Mouse (Mus musculus): ENCODE data around the gene Foxred2.

Gene Foxred2

GRCm38 (mm10) chr15:77945711-77946110, 10.8 kb downstream of the Foxred2 start:
- peak; percentile 81 for DNase-seq

DNA sequence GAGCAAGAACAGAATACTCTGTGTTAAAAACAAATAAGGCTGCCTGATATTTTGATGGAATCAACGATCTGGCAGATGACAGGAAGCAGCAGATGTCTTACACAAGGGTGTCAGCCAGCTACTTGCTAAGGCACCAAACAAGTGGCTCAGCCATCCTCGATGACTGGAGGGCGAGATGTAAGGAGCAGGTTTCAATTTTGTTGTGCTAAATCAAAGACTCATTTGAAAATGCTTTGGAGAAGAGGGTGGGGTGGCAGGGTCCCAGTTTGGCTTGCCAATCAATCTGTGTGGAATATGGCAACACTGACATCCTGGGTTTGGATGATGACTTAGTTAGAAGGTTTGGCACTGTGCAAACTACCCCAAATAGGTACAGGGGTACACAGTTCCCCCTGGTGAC, 15.0 kb downstream of the Foxred2 start:
- no peak for DNase-seq

DNA sequence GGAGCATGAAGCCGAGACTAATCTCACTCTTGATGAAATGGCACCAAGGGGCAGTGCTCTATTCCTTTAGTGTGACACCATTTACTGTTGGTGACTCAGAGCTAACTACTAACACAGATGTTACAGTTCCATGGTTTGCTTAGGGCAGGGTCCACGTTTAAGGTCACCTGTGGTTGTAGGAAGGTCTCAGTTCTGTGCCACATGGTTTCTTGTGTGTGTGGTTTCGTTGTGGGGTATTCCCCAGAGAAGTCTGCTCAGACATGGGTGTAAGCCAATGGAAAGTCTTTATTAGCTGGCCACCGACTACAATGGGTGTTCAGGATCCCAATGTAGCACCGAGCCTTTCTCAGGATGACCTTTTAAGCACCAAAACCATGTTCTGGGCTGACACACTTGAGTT, 18.0 kb downstream of the Foxred2 start:
- DNase-seq, result no peak

DNA sequence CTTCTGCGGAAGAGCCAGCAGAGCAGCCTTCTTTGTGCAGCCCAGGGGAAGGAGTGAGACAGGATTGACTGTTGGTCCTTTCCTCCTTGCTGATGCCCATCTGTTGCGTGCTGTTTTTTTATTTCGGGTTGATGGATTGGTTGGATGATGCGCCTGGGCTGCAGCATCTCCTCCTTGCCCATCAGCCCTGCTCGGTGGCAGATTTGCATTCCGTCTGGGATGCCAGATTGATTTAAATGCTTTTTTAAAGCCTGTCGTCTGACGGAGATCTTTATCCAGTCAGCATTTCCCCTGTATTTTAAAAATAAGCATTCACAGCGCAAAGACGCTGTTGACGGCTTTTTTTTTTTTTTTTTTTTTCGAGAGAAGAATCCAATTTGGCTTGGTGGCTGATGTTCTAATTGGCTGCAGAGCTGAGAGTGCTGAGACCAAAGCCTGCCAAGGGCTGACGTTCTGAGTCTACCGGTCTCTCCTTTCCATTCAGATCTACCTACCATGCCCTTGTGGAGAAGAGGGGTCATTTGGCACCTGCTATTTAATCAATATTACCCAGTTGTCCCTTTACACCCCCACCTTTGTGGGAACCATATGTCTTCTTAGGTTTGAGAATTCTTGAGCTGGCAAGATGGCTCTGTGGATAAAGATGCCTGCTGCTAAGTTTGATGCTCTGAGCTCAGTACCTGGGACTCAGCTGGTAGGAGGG, 20.7 kb downstream of the Foxred2 start:
- no peak for DNase-seq

DNA sequence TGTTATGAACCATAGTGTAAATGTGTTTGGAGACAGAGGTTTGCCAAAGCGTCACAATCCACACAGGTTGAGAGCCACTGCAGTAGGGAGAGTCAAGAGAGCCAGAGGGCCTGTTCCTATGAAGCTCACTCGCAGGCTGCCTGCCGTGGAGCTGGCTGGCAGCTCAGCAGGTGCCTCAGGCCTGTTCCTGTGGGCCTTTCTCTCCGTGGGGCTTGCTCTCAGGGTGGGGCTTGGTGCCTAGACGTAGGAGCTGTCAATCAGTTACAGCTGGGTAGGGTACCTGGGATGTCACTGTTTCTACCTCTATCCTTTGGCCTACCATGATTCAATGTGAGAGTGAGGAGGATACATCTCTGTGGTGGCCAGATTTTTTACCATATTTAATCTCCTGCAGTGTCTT, 21.6 kb downstream of the Foxred2 start:
- DNase-seq, result no peak

- DNase-seq, result no peak
Observed at GRCm38 (mm10) chr15:77934326-77934725, 22.2 kb downstream of the Foxred2 start.

GRCm38 (mm10) chr15:77933770-77934169, 22.8 kb downstream of the Foxred2 start:
- DNase-seq, result peak; percentile 99

GRCm38 (mm10) chr15:77933222-77933621, 23.3 kb downstream of the Foxred2 start:
- DNase-seq, result no peak

DNA sequence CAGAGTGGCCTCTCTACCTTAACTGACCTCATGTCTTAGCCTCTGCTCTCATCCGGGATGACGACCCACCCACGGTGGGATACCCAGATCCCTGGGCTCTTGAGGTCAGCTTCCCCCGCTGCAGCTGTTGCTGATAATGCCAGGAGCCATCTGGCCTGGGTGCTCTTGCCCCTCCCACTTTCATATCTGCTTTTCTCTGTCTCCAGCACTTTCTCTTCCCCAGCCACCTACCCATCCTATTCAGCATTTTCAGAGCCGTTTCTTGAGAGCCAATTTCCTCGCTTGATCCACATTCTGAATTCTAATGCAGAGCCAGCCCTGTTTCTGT, 24.9 kb downstream of the Foxred2 start:
- no peak for DNase-seq

DNA sequence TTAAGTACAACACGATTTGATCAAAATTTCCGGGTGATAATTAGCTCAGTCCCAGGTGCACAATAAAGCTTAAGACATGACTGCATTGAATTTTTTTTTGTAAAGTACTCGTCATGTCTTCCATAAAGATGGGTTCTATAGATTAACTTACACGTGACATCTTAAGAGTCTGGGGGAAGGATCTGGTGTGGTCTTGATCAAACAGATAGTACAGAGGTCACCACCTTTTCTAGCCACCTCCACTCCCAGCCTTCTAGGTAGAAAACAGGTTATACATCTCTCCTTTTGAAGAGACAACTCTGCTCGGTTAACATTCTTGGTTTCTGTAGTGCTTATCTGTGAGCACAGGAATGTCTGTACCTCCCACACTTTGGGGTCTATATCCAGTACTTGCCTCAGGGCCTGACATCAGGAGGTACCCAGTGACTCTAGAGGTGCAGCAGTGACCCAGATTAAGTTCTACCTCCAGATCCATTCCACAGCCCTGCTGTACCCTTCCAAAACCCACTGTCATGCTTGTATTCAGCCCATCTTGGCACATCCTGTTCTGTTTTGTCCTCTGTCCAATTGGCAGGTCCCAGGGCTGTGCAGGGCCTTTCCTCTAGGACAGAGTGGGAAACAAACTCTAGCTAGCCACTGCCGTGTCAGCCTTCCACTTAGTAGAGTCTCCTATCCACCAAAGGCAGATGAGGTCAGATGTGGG, 25.4 kb downstream of the Foxred2 start:
- no peak for DNase-seq

DNA sequence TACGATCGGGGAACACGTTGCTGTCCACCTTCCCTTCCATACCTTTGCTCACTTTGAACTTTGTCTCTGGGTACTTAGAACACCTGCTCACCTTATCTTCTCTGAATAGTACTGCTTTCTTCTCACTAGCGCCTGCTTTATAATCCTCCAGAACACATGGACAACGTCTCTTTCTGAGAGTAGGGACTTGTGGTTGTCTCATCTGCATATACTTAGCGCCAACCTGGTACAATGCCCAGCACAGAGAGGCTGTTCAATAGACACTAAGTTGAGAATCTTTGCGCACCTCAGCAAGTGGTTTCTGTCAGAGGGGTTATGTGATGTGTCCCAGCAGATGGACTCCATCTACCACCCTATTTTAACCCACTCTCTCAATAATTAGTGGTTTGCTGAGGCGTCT, 26.7 kb downstream of the Foxred2 start:
- DNase-seq, result no peak

DNA sequence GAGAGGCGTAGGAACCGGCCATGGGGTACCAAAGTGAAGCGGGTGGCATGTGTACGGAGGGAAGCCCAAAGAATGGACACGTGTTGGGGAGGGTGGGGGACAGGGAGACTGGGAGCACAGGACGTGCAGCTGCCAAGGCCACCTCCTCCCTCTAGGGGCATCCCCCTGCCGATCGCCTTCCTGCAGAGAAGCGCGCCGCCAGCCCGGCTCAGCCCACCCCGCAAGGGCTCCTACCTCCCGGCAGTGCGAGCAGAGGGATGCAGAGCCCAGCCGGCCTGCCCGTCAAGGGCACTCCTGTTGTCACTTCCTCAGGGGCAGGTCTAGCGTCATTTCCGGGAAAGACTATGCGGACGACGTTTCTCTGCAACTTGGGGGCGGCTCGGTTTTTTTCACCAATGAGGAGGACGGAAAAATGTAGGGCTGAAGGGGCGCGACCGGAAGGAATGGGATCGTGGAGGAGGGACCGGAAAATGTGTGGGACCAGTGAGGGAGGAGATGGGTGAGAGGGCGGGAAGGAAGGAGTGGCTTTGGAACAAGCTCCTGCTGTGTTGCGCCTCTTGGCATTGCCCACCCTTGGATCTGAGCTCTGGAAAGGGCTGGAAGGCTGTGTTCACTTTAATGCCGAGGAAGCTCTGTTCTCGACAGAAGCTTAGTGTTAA, 27.7 kb downstream of the Foxred2 start, which contains the start of gene Txn2:
Gene Txn2 (minus strand): TSS at position 334 of the 659 bp plus-strand sequence.
- DNase-seq, result peak; percentile 99

DNA sequence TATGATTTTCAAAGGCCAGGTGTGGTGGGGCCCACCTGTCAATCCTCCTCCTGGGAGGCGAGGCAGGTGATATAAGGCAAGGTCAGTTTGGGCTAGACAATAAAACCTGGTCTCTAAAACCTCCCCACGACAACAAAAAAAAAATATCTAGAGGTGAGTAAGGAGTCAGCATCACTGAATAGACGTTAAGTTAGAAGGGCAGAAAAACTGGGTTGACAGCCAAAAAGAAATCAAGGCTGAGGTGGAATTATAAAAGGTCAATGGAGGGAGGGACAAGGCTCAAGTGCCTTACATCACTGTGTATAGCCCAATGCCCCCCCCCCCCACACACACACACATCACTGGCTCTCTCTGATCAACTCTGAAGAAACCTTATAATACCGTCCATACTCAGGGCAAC, 28.4 kb downstream of the Foxred2 start:
- no peak for DNase-seq

- no peak for DNase-seq
Observed at GRCm38 (mm10) chr15:77926921-77927320, 29.6 kb downstream of the Foxred2 start.

DNA sequence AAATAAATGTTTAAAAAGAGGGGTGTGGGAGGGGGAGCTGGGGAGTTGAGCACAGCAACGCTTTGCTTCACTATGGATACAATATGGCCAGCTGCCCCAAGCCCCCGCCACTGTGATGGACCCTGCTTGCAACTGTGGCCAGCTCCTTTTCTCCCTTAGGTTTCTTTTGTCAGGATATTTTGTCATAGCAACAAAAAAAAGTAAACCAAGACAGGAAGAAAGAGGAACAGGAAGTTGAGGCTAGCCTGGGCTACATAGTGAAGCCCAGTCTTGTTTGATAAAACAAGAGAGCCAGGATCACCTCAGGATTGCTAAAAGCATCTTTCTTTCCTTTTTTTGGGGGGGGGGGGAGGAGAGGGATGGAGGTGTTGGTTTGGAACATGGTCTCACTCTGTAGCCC, 31.3 kb downstream of the Foxred2 start:
- DNase-seq, result no peak

DNA sequence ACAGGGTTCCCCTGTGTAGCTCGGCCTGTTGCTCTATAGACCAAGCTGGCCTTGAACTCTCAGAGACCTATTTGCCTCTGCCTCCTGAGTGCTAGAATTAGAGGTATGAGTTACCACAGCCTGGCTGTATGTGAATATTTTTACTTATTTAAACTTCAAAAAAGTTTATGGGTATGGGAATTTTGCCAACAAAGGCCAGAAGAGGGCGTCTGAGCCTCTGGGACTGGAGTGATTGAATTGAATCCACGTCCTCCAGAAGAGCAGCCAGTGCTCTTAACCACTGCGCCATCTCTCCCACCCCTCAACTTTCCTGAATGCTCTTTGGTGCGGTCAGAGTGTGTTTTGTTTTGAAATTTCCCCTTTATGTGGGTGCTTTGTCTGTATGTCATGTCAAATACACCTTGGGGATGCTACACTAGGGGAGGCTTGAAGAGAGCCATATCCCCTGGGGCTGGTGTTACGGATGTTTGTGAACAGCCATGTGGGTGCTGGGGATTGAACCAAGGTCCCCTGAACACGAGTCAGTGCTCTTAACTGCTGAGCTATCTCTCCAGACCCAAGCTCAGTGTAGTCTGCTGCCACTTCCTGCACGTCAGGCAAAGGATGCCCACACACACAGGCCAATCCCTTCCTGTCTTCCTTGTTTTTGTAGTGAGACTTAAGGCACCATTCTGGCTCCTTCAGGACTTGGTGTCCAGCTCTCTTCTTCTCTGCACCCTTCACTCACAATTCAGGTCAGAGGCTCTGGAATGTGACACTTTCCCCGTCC, 33.1 kb downstream of the Foxred2 start:
- no peak for DNase-seq

GRCm38 (mm10) chr15:77922710-77923109, 33.8 kb downstream of the Foxred2 start:
- no peak for DNase-seq

- DNase-seq, result no peak
Observed at GRCm38 (mm10) chr15:77921636-77922035, 34.9 kb downstream of the Foxred2 start.

DNA sequence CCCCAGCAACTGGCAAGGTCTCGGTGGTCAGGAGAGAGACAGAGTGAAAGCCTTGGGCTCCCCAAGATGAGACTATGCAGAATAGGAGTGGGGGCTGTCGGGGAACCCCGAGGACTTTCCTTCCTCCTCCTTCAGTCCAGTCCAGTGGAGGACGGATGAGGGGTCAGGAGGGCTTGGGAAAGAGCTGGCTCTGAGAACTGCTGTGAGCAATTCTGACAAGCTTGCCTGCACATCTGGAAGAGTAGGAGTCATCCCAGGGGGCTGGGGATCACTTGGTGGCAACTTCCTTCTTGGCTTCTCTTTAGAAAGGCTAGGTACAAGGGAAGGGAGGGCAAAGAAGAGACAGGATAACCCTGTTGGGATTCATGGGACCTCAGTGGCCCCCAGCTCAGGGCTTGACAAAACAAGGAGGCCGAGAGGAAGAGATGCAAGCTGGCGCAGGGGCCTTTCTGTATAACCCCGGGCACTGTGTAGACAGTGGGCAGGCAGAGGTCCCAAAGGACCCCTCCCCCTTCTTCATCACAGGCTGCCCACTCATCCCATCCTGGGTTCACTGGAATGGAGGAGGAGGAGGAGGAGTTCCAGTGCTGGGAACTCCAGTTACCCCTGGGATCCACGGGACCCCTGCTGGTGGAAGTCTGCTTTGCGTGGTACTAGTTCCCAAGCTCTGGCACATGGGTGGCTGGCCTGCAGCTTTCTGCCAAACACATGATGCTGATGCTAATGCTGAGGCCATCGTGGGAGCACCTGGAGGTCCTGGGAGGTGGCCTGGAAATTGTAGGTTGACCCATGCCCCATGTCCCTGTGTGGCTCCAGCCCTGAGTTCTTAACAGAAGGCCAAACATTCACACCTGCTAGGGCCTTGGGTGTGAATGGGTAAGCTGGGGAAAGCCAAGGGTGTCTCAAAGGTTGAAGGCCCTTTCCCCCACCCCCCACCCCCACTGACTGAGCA, 35.7 kb downstream of the Foxred2 start:
- no peak for DNase-seq

GRCm38 (mm10) chr15:77919441-77919840, 37.1 kb downstream of the Foxred2 start:
- DNase-seq, result no peak

DNA sequence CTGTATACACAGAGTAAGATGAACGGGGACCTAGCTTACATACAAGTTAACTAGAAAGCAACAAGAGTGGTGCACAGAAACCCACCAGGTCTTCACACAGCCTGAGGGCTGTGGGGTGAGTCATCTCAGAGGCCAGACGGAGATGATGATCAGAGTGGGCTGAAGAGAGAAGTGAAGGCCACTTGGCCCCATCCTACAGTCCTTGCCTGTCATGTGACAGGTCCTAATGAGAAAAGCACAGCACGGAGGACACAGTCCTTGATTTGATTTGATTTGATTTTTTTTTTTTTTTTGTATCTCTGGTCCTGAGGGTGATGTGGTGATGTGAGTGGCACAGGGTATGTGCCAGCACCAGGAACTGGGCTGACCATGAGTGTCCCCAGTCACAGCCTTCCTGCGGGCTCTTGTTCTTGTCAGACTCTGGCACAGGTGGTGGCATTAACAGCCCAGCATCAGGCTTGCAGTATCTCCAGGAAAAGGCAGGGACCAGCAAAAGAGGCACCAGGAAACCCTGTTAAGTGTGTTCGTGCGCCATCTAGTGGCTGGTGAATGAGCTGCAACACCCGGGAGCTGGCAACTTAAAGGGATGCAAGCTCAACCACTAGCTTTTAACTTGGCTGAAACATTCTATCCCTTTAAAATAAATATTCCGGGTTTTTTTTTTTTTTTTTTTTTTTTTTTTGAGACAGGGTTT, 39.5 kb downstream of the Foxred2 start:
- peak; percentile 98 for DNase-seq

DNA sequence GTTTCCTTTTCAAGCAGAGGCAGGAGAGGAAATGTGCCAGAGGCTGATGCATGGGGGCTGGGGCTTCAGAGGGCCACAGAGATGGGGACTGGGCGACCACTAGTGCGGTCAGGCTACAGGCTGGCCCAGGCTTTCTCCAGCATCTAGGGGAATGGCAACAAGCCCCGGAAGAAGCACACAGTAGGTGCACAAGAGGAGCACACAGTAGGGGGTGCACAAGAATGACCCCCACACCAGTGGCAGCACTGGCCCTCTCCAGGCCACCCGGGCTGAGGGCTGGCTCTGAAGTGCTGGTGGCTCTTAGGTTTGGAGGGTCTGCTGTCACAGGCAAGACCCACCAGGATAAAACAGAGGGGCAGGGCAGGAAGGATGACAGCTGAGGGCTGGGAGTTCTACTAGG, 41.2 kb downstream of the Foxred2 start:
- no peak for DNase-seq

All from lung, postnatal 36 days (tissue).